Mouse (Mus musculus) leukemia stem cell, adult 10-12 weeks (primary cell): ENCODE results near the gene H2afb2. TPM values are rescaled to one million over a fixed set of nuclear protein-coding genes. Genes with fewer than 3 reads are reported as not detected.

Experiments used
- polyA plus RNA-seq: library from polyadenylated mRNA; stranded (reverse); fragments of >175 nt; gene quantifications from 2 replicates; pipeline ENCODE4 v1.2.3, GENCODE M21; 2012; ENCODE audit warnings: low replicate concordance

The H2afb2 gene
- not detected in 2 replicates for polyA plus RNA-seq

GRCm38 (mm10) chrX:116680878-116681277 is at the start of gene H2afb2:
H2afb2 (plus strand) TSS chrX:116681178.

Other genes starting within 250 kb of the H2afb2 start
- not detected in 2 replicates for gene Cpxcr1, start 232.2 kb upstream of the H2afb2 start, polyA plus RNA-seq